Mouse (Mus musculus) CD4-positive, CD25-positive, alpha-beta regulatory T cell, adult 2 months (primary cell): ENCODE data around the gene B3gnt2.

Source experiments
- DNase-seq: peaks from one replicate; pipeline ENCODE4 v3.0.0-alpha.2; 2012; ENCODE audit warnings: low read depth, low spot score

Gene B3gnt2

GRCm38 (mm10) chr11:22733936-22734335 lies 126.8 kb downstream of the B3gnt2 start:
- no peak for DNase-seq

GRCm38 (mm10) chr11:22732907-22733306 lies 127.9 kb downstream of the B3gnt2 start:
- no peak for DNase-seq

- DNase-seq, result no peak
These were observed 137.7 kb downstream of the B3gnt2 start for GRCm38 (mm10) chr11:22723096-22723495.

DNA sequence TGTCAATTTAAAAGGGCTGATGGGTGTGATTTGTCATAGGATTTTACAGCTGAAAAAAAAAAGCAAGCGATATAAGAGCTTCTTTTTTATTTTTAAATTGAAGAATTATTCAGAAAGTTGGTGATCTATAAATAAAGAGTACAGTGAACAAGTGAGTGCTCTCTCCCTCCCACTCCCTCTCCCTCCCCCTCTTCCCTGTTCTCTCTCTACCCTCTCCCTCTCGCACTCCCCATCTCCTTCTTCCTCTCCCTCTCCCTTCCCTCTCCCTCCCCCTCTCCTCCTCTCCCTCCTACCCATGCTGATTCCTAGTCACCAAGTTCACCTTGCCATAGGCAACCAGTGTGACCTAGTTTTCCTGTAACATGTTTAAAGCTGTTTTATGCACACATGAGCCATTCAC lies 140.7 kb downstream of the B3gnt2 start:
- DNase-seq, result no peak

DNA sequence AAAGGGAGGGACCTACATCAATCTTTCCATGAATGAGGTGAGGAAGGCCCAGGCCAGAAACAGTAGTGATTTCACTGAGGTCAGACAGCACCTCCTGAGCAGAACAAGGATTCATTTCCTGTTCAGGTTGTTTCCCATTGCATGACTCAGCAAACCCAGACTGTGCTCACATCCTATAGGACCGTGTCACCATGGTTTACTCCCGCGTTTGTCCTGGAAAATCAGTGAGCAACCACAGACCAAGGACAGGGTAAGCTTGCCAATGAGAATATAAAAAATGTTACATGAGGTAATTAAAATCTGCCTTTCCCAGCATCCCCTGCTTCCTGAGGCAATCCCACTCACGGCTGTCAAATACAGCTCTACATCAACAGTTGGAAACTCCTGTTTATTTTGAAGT lies 141.2 kb downstream of the B3gnt2 start:
- no peak for DNase-seq

DNA sequence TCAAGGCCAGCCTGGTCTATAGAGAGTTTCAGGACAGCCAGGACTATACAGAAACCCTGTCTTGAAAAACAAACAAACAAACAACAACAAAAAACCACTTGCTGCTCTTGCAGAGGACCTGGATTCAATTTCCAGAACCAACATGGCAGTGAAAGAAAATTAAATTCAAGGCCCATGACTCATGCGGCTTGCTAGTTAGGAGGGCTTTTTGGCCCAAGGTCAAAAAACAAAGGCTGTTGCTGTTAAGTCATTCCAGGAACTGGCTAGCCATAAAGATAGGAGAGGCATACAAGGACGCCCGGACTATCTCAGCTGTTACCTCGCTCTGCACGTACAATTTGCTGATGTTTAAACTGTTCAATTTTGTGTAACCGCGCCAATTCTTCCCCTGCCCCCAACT lies 142.7 kb downstream of the B3gnt2 start:
- DNase-seq, result no peak

DNA sequence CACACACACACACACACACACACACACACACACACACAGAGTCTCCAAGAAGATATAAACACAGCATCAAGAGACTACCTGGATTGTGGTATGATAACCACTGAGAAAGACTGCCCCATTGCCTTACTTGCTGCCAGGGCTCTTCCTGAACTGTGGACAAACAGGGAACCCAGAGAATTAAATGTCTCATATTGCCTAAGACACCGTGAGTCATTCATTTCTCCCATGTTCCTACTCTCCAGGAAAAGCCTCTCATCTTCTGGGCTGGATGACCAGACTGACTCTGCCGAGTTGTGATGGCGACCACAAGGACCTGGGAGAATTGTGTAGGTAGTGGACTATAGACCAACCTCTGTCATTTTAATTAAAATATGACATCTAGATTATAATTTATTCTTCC lies 149.4 kb downstream of the B3gnt2 start:
- DNase-seq, result no peak

DNA sequence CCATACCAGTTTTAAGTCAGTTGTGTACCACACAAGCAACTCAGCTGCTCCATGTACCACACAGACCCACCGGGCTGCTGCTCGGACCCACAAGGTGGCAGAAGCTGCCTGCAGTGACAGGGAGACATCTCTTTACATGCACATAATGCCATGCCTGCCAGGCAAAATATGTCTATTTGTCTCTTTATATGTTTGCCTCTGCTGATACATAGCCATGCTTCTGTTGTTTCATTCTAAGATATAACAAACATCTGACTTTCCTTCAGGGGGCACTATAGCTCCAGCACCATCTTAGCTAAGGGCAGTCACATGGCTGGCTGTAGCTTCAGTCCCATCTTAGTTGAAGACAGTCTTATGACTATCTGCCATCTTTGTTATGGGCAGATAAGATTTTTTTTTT lies 150.2 kb downstream of the B3gnt2 start:
- DNase-seq, result peak; percentile 86
